Mouse (Mus musculus): ENCODE measurements at regions not wholly inside any gene's neighbourhood (a gene's known extent, or its start where the extent isn't known, plus 50 kb on each side); places are given as distances from the start of the nearest gene placed in this dataset.

DNA sequence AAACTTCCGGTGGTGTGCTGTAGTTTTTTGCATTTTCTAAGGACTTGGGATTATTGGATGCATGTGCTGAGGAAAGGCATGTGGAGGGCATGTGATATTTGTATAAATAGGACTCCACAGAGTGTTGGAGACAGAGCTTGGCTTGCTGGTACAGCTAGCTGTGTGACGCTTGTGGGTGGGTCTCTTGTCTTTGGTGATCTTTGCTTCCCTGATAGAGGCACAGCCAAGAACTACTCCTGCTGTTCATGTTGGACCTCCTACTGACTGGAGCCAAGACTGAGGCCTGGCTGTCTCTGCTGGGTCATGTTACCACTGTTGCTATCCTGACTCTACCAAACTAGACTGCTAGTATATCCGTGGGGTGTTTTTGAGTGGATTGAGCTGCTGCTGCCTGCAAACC, 103.1 kb upstream of the Syndig1 start:
- DNase-seq (ENCODE audit: low read depth), result no peak

DNA sequence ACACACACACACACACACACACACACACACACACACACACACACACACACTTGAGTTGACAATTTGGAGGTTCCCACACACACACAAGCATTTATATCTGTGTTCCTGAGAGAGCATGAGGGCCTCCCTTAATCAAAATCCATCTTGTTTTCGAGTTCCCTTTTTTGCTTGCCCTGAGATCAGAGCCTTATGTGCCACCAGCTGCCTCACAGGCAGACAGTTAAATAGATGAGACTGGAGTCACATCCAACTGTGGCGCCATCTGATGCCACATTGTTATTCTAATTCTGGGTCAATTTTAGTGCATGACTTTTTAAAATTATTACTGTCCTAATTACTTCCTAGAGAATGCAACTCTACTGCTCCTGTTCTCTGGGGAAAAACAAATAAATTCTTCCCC, 91.2 kb upstream of the Syndig1 start:
- DNase-seq (ENCODE audit: low read depth), result no peak

DNA sequence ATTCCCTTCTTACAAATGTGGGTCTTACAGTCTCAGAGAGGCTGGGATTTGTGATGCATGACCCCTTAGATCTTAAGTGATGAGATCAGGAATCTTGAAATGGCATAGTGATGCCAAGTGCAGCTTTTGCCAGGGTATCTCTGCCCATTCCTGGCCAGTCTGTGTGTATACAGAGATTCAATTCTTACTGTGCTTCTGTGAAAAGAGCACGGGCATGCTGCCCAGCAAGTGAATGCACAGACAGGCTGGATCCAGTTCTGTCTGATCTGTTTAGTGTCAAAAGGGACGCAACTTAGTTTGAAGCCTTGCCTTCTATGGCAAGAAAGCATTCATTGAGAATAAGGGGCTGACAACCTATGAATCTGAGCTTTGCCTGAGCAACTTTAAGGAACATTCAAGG, 89.1 kb upstream of the Syndig1 start:
- DNase-seq (ENCODE audit: low read depth), result no peak

DNA sequence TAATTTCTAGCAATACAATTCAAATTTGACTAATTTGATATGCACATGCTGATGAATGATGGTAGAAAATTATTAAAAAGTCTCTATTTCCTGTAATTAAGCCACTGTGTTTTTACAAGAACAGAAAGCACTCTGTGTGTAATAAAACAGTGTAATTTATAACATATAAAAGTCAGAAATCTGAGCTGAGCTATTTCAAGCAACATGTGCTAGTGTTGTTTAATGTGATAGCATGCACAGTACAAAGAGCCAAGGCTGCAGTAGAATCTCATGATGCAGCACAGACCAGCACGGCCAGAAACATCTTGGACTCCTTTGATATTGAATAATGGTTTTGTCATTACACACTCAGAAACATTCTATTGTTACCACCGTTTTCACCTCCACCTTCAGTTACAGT, 86.3 kb upstream of the Syndig1 start:
- no peak for DNase-seq (ENCODE audit: low read depth)

DNA sequence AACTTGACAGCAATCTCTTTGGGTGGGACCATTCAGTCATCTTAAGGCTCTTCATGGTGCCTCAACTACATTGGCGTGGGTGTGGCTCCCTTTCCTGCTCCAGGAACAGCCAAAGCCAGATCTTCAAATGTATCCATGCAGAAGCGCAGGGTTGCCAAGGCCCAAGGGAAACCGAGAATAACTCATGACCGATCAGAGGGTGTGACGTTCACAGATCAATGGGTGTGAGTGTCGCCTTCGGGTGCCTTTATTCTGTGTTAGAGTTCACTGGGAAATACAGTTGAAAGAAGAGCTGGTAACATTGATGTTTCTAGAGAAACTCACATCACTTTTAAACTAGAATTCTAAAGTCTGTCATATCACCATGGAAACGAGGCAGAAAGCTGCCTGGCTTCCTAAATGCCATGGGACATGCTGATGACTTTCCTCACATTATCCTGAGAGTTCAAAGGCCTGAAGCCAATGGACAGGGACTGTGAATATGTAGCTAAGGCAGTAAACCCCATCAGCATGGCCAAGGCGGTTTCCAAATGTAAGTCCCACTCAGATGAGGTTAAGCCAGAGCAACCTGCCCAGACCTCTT, 80.7 kb upstream of the Syndig1 start:
- DNase-seq (ENCODE audit: low read depth), result no peak

DNA sequence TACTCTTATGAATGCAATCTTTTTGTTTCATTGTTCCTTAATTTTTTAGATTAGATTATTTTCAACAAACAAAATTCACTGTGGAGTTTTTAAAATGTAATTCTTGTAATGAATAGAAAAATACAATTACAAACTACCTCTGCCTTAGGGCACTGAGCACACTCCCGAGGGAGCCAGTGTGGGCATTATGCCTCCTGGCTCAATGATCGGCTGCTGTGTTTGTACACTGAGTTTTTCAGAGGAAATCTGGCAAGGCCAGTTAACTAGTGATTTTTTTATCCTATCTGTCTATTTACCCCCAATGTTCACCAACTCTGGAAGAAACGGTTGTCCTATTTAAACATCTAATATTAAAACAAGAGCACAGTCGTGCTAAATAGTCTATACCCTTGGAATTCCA, 69.9 kb upstream of the Syndig1 start:
- no peak for DNase-seq (ENCODE audit: low read depth)

DNA sequence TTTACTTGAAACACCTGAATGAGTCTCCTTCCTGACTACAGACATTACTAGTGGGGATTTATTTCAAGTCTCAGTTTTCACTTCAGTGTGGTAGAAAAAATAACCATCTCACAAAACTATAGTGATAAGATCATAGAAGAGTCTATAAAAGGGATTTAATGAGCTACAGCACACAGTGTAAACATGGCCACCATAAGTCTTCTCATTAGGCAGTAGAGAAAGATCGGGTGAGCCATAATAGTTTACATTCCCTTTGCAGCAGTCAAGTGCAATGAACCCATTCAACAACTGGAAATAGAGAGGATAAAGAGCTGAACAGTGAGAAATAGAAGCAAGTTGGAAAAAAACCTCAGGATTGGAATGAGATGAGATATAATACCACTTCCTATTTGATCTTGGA, 65.1 kb upstream of the Syndig1 start:
- no peak for DNase-seq (ENCODE audit: low read depth)

DNA sequence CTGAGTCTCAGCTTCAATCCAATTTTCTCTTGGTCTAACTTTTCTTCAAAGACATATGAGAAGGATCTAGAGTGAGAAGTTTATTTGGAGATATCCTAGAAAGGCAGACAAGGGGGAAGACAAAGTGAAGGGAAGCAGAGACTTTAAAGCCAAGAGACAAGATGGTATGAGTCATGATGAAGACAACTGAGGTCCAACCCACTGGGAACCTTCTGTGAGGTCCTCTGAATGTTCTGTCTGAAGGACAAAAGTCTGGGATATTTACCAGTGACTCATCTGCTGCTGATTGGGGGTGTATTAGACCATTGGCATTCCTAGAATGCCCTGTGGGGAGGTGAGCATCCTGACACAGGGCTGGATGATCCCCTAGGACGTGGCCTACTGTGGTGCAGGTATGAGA, 61.0 kb upstream of the Syndig1 start:
- DNase-seq (ENCODE audit: low read depth), result no peak

DNA sequence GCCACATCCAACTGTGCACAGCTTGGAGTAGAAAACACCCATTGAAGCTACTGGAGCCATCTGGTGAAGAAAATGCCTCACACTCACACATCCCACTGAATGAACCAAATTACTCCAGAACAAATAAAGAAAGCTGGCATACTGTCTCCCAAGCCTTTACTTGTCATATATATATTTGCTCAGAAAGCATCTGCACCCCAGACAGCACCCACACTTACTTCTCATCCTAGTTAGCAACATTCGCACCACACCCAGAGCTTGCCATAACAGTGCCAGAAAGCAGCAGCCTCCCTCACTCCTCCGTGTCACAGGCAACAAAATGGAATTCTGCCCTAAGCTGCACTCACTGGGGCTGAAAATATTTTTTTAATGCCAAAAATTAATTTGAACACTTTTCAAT, 60.5 kb upstream of the Syndig1 start:
- no peak for DNase-seq (ENCODE audit: low read depth)

DNA sequence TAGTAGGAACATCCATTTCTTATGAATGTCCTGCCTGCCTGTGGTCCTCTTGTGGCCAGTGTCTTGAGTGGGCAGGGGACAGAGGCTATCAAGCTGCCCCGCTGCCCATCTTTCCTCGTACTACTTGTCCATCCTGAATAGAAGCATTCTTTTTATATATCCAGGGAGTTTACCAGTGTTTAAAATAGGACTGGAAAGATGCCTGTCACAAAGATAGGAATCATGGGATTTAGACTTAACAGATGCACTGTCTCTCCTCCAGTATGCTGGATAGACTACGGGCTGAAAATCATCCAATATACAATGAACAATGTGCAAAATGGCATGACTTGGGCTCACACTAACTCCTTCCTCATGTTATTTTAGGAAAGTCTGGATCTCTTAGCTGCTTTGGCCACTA, 51.7 kb upstream of the Syndig1 start:
- DNase-seq (ENCODE audit: low read depth), result no peak
